ENCODE assay signal across 12 mouse cellular contexts in the genomic region with DNA sequence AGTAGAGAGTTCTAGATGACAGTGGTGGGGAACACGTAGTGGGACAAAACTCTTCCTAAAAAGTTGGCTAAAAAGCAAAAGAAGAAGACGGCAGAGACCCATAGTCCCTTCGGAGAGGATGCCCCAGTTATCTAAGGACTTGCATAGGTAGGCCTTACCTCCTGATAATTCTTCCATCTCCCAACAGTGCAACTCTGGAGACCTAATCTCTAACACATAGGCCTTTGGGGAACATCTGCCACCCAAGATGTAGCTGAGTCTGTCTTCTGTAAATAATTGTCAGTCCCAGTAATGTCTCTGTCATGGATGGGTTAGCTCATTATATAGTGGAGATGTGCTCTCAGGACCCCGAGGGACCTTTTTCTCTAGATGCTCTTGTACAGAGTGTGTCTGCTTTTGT.
"Had no signal": no experiment of that assay in that cellular context is flagged by ENCODE, and none has a peak within 500 bp of the region (broad histone marks: within the 10 kb centered on the region; RNA-seq: fewer than 3 reads in every experiment).

No protein-coding gene starts in this region.

- H3K36me3 ChIP-seq: limb, embryonic 10.5 days; midbrain, embryonic 13.5 days had no signal

- H3K27ac ChIP-seq: left cerebral cortex, adult 2 months; limb, embryonic 10.5 days; midbrain, embryonic 13.5 days had no signal

- DNase-seq: kidney, adult 8-10 months; kidney, postnatal 10 days; lung, adult 2 months; lung, postnatal 36 days; right cerebral cortex, postnatal 25 days; thymus, postnatal 4 days had no signal

- H3K9me3 ChIP-seq: limb, embryonic 10.5 days; midbrain, embryonic 13.5 days had no signal

- H3K4me1 ChIP-seq: limb, embryonic 10.5 days had no signal

- ATAC-seq: inflammation-experienced regulatory T-cells, adult 6 months; intestine, postnatal 0 days; lung, postnatal 0 days; midbrain, embryonic 13.5 days had no signal

- H3K4me2 ChIP-seq: midbrain, embryonic 13.5 days had no signal

- H3K4me3 ChIP-seq: left cerebral cortex, adult 2 months; limb, embryonic 10.5 days; midbrain, embryonic 13.5 days had no signal

- H3K9ac ChIP-seq: midbrain, embryonic 13.5 days had no signal
